Mouse (Mus musculus) cortical plate, adult 2 months (tissue): ENCODE data around the gene Glis3.
A peak's percentile ranks its signal among the peaks of the same experiment; 100 is the strongest.

Experiments
- CTCF ChIP-seq: fragments of 200-500 bp; IDR thresholded peaks from 2 replicates; pipeline ENCODE4 v1.5.1; 2011; ENCODE audit warnings: mild to moderate bottlenecking, control low read depth, low read length; ENCODE audit not compliant: insufficient read depth; ENCODE audit errors: extremely low read depth
- POLR2A ChIP-seq: fragments of 200-500 bp; IDR thresholded peaks from 2 replicates; pipeline ENCODE4 v1.6.1; 2011; ENCODE audit warnings: mild to moderate bottlenecking, low read length, control low read depth; ENCODE audit not compliant: insufficient read depth; ENCODE audit errors: extremely low read depth

GRCm38 (mm10) chr19:28392838-28393237 lies 287.0 kb downstream of the Glis3 start:
- no peak for TF ChIP-seq POLR2A
- peak; percentile 28; the same call in 1 of the 2 replicates for TF ChIP-seq CTCF
